8 mouse cellular contexts compared by ENCODE assay signal in genomic region chr14:34502475-34503324, GRCm38 (mm10). TPM values are rescaled to one million over a fixed set of nuclear protein-coding genes. Genes with fewer than 3 reads are reported as not detected.
DNase-seq lines count a peak whose midpoint lies in the region; ATAC-seq and TF ChIP-seq lines count a peak whose summit lies in the region.

No protein-coding gene starts in this region.

- H3K4me1 ChIP-seq in cortical plate, adult 2 months (ENCODE audit: control insufficient read depth, insufficient read depth, low read length) = peaks cover 5% of the 10 kb centered on the region; the same call in 1 of the 2 replicates
- peaks cover 15% of the 10 kb centered on the region; the same call in 1 of the 2 replicates for H3K4me1 ChIP-seq in intestine, embryonic 14.5 days (replicated peaks; ENCODE audit: control insufficient read depth, insufficient read depth, low read length)

- no peaks in the 10 kb centered on the region for H3K36me3 ChIP-seq in intestine, embryonic 14.5 days (ENCODE audit: control insufficient read depth, insufficient read depth, low read length)

- TF ChIP-seq CTCF in cortical plate, adult 2 months (IDR thresholded peaks at IDR 0.05; ENCODE audit: extremely low read depth, insufficient read depth, low read length) = no peak

- H3K9me3 ChIP-seq in intestine, embryonic 14.5 days (ENCODE audit: control insufficient read depth, low read length) = no peaks in the 10 kb centered on the region

- H3K27me3 ChIP-seq in intestine, embryonic 14.5 days (replicated peaks; ENCODE audit: control insufficient read depth, insufficient read depth, low read length) = no peaks in the 10 kb centered on the region

- H3K27ac ChIP-seq in cortical plate, adult 2 months (ENCODE audit: insufficient read depth, low read length) = peak overlapping the region; percentile 97
- H3K27ac ChIP-seq in intestine, embryonic 14.5 days (ENCODE audit: low read depth) = peak overlapping the region; percentile 97

- intact Hi-C loops in left cerebral cortex, postnatal 10 days (cut with DNase I) = loop anchor here (5.0 kb wide), 2 partner anchors 35 to 45 kb away; no protein-coding TSS in a partner anchor

- WGBS in intestine, embryonic 14.5 days = under 1% methylated on average over 70 of the region's 115 CpGs

- TF ChIP-seq POLR2A in cortical plate, adult 2 months (IDR thresholded peaks at IDR 0.05; ENCODE audit: extremely low read depth, insufficient read depth, low read length) = peak; percentile 36; the same call in 1 of the 2 replicates

- DNase-seq in adipocyte (ENCODE audit: low spot score) = peak; percentile 83
- peak; percentile 90 for DNase-seq in gastrocnemius, postnatal 25 days
- DNase-seq in intestine, embryonic 14.5 days (ENCODE audit: low spot score) = peak; percentile 92
- DNase-seq in left cerebral cortex, postnatal 10 days (ENCODE audit: extremely low spot score in 1 of 2, low spot score in 2 of 2) = peak; percentile 80 to 91
- DNase-seq in right cerebral cortex, postnatal 14 days = peak; percentile 89
- peak; percentile 84 for DNase-seq in urinary bladder, postnatal 36 days (ENCODE audit: low spot score in 2 of 2)

- H3K4me2 ChIP-seq in intestine, embryonic 14.5 days (ENCODE audit: low read length) = peak overlapping the region; percentile 60

- ATAC-seq in intestine, embryonic 14.5 days (replicated peaks; ENCODE audit: low FRiP score, low TSS enrichment, low read depth) = peak; percentile 90
- ATAC-seq in megakaryocyte progenitor cell, adult 5-6 weeks (replicated peaks; ENCODE audit: poor library complexity) = peak; percentile 57

- H3K9ac ChIP-seq in intestine, embryonic 14.5 days (ENCODE audit: low read length) = peak overlapping the region; percentile 99

- peak overlapping the region; percentile 81 for H3K4me3 ChIP-seq in cortical plate, adult 2 months (ENCODE audit: insufficient read depth, low read length)
- peak overlapping the region; percentile 81 for H3K4me3 ChIP-seq in intestine, embryonic 14.5 days (ENCODE audit: low read depth, low read length)

RNA-seq across cellular contexts. Expression of gene Bmpr1a, which starts 0.4 kb away (rescaled TPM):
- polyA plus RNA-seq in cortical plate, adult 2 months (2012; rRNA removed) = 21.1 and 21.5 TPM in 2 replicates
- total RNA-seq in gastrocnemius, postnatal 25 days (2021) = 10 to 100 TPM; 54.4 to 56.6 TPM
- polyA plus RNA-seq in intestine, embryonic 14.5 days (2014; fragmentation: Nextera tagmentation; extraction: Ambion mirVana) = 56.7 and 56.8 TPM in 2 replicates
- 10 to 100 TPM; 34.7 to 37.3 TPM for total RNA-seq in left cerebral cortex, postnatal 10 days (2021)
- total RNA-seq in megakaryocyte progenitor cell, adult 5-6 weeks (2015) = 0.39 and 0.68 TPM in 2 replicates
- 0.25 and 0.41 TPM in 2 replicates for total RNA-seq in megakaryocyte progenitor cell, adult 5-6 weeks (2017)

RNA-seq across cellular contexts. Expression of gene 9230112D13Rik, which starts 19.9 kb away (rescaled TPM):
- polyA plus RNA-seq in cortical plate, adult 2 months (2012; rRNA removed) = not detected in 2 replicates
- total RNA-seq in gastrocnemius, postnatal 25 days (2021) = not detected
- polyA plus RNA-seq in intestine, embryonic 14.5 days (2014; fragmentation: Nextera tagmentation; extraction: Ambion mirVana) = not detected in 2 replicates
- total RNA-seq in left cerebral cortex, postnatal 10 days (2021) = not detected
- not detected in 2 replicates for total RNA-seq in megakaryocyte progenitor cell, adult 5-6 weeks (2015)
- not detected in 2 replicates for total RNA-seq in megakaryocyte progenitor cell, adult 5-6 weeks (2017)

Comparison
In these comparisons a context has a peak if more than half of its experiments do, and no peak if none do; other contexts are left out.
1. Peak in every context shown above with its lines: DNase-seq, ATAC-seq, H3K4me3 ChIP-seq and H3K27ac ChIP-seq.
2. RNA of gene Bmpr1a, which starts 0.4 kb away (total RNA-seq): 54.4 to 56.6 TPM in gastrocnemius, postnatal 25 days and 34.7 to 37.3 TPM in left cerebral cortex, postnatal 10 days; 0.25 to 0.68 TPM in megakaryocyte progenitor cell, adult 5-6 weeks; every median in the first group is over 10 times any median in the second.